Mouse (Mus musculus) heart, postnatal 0 days (tissue): Measurements from ENCODE around the gene Kif28. TPM values are rescaled to one million over a fixed set of nuclear protein-coding genes. Genes with fewer than 3 reads are reported as not detected.
A peak's percentile ranks its signal among the peaks of the same experiment; 100 is the strongest.

Source experiments
- ATAC-seq: fragments of 200-750 bp; cut with Nextera tagmentation; 2 replicates; pipeline ENCODE4 v1.8.0; 2017; ENCODE audit warnings: low read depth, moderate number of reproducible peaks, moderate library complexity; ENCODE audit not compliant: insufficient read depth
- DNase-seq: peaks from one replicate; pipeline ENCODE4 v3.0.0-alpha.2; 2016; ENCODE audit warnings: low spot score
- H3K27ac ChIP-seq: fragments of 300-500 bp; sonication (generic); 2 replicates; pipeline ENCODE4 v1.5.1; 2014; ENCODE audit warnings: low read depth, mild to moderate bottlenecking
- H3K27me3 ChIP-seq: fragments of 300-500 bp; sonication (generic); 2 replicates; pipeline ENCODE4 v1.6.1; 2014; ENCODE audit warnings: low read length, mixed read lengths; ENCODE audit not compliant: control insufficient read depth, insufficient read depth
- H3K36me3 ChIP-seq: fragments of 300-500 bp; sonication (generic); replicated peaks from 2 replicates; pipeline ENCODE4 v1.6.1; 2014; ENCODE audit warnings: low read length, mixed read lengths; ENCODE audit not compliant: control insufficient read depth, insufficient read depth
- H3K4me1 ChIP-seq: fragments of 300-500 bp; sonication (generic); 2 replicates; pipeline ENCODE4 v1.6.1; 2014; ENCODE audit warnings: antibody characterized with exemption; ENCODE audit not compliant: control insufficient read depth, insufficient read depth
- H3K4me2 ChIP-seq: fragments of 300-500 bp; sonication (generic); 2 replicates; pipeline ENCODE4 v1.6.1; 2014; ENCODE audit warnings: low read depth, mild to moderate bottlenecking, low read length, moderate library complexity
- H3K4me3 ChIP-seq: fragments of 300-500 bp; sonication (generic); 2 replicates; pipeline ENCODE4 v1.5.1; 2014; ENCODE audit warnings: low read depth, low read length
- H3K9ac ChIP-seq: fragments of 300-500 bp; sonication (generic); replicated peaks from 2 replicates; pipeline ENCODE4 v1.6.1; 2014; ENCODE audit warnings: low read depth, low read length, mixed read lengths
- H3K9me3 ChIP-seq: fragments of 300-500 bp; sonication (generic); replicated peaks from 2 replicates; pipeline ENCODE4 v1.6.1; 2016; ENCODE audit warnings: low read length; ENCODE audit not compliant: control insufficient read depth
- CTCF ChIP-seq: IDR thresholded peaks from 2 replicates; pipeline ENCODE4 v1.5.1; 2016; ENCODE audit warnings: antibody characterized with exemption, control low read depth, low read depth
- EP300 ChIP-seq: IDR thresholded peaks from 2 replicates; pipeline ENCODE4 v1.6.1; 2016; ENCODE audit warnings: antibody characterized with exemption, low read depth
- WGBS: fragments of 180-500 bp; shearing (Covaris S2); extraction: QIAGEN DNeasy Blood & Tissue Kit; methylation state at CpG from one replicate; pipeline ENCODE4 v1.1.7; 2014; 5-methylcytosine and 5-hydroxymethylcytosine counted together
- polyA plus RNA-seq: library from polyadenylated mRNA; unstranded; fragments of >200 nt; fragmentation: Nextera tagmentation; extraction: Ambion mirVana; gene quantifications from 2 replicates; pipeline ENCODE4 v1.2.1, GENCODE M21; 2015
- total RNA-seq: library from RNA; depleted of rRNA; stranded (reverse); fragments of >200 nt; gene quantifications from 2 replicates; pipeline ENCODE4 v1.2.3, GENCODE M21; 2014; ENCODE audit warnings: low replicate concordance

The Kif28 gene
- total and polyA plus RNA-seq, 2 experiments from 2014 or later, result 0.11 to 0.27 TPM

GRCm38 (mm10) chr1:179668013-179668805 is 76.9 kb downstream of the Kif28 start, which contains the start of gene Sccpdh:
Gene Sccpdh, plus strand, starts transcription at chr1:179668210.
- peak within 1 kb of the TSS; percentile 80 for H3K27ac ChIP-seq

GRCm38 (mm10) chr1:179667450-179667849 is 77.6 kb downstream of the Kif28 start:
- Histone ChIP-seq H3K9me3 (no peaks in the 10 kb centered on the region), H3K4me1 (0 out of 2 replicates have a peak, but pooled peaks cover 3% of the 10 kb centered on the region), H3K36me3 (peaks cover 12% of the 10 kb centered on the region), H3K9ac (peak overlapping the region; percentile 80), H3K27ac (peak overlapping the region; percentile 80), H3K4me3 (peak overlapping the region; percentile 60), H3K27me3 (no peaks in the 10 kb centered on the region), H3K4me2 (peak overlapping the region; percentile 85)
- ATAC-seq (peak; percentile 18; the same call in 1 of the 2 replicates), DNase-seq (peak; percentile 33)
- TF ChIP-seq CTCF, result no peak
- TF ChIP-seq EP300, result no peak
- 7% methylated on average over 7 of the region's 7 CpGs for WGBS

More at GRCm38 (mm10) chr1:179668013-179668805, 76.9 kb downstream of the Kif28 start, which contains the start of gene Sccpdh:
- Histone ChIP-seq H3K9ac (peak within 1 kb of the TSS; percentile 80), H3K27me3 (no peaks in the 10 kb centered on the region), H3K4me3 (peak within 1 kb of the TSS; percentile 60), H3K4me1 (0 out of 2 replicates have a peak, but pooled peaks cover 3% of the 10 kb centered on the region), H3K4me2 (peak within 1 kb of the TSS; percentile 85), H3K36me3 (peaks cover 20% of the 10 kb centered on the region), H3K9me3 (no peaks in the 10 kb centered on the region)
- under 1% methylated on average over 66 of the region's 84 CpGs for WGBS
- TF ChIP-seq CTCF (no peak), EP300 (no peak)
- ATAC-seq (peak; percentile 95), DNase-seq (peak; percentile 83)

- Histone ChIP-seq H3K27ac (peak overlapping the region; percentile 80; the same call in 1 of the 2 replicates), H3K4me1 (0 out of 2 replicates have a peak, but pooled peaks cover 3% of the 10 kb centered on the region), H3K9ac (no peak overlapping the region), H3K4me2 (no peak overlapping the region), H3K36me3 (peaks cover 8% of the 10 kb centered on the region), H3K27me3 (no peaks in the 10 kb centered on the region), H3K9me3 (no peaks in the 10 kb centered on the region), H3K4me3 (no peak overlapping the region)
- ATAC-seq (no peak), DNase-seq (no peak)
- WGBS, result 82% methylated on average over 2 of the region's 2 CpGs
- TF ChIP-seq CTCF (no peak), EP300 (no peak)
Observed at GRCm38 (mm10) chr1:179666971-179667370, 78.1 kb downstream of the Kif28 start.

GRCm38 (mm10) chr1:179664309-179664930 is 80.7 kb downstream of the Kif28 start:
- Histone ChIP-seq H3K36me3 (no peaks in the 10 kb centered on the region), H3K27ac (no peak overlapping the region), H3K9me3 (no peaks in the 10 kb centered on the region), H3K9ac (no peak overlapping the region), H3K4me3 (no peak overlapping the region), H3K27me3 (no peaks in the 10 kb centered on the region), H3K4me1 (0 out of 2 replicates have a peak, but pooled peaks cover 3% of the 10 kb centered on the region), H3K4me2 (no peak overlapping the region)
- no peak for DNase-seq
- 75% methylated on average over 4 of the region's 4 CpGs for WGBS
- no peak for TF ChIP-seq CTCF
- no peak for TF ChIP-seq EP300
- no peak for ATAC-seq

- TF ChIP-seq EP300 (no peak), CTCF (no peak)
- DNase-seq (no peak), ATAC-seq (no peak)
- no peak overlapping the region for H3K27ac ChIP-seq
- H3K36me3 ChIP-seq, result no peaks in the 10 kb centered on the region
- H3K4me2 ChIP-seq, result no peak overlapping the region
- no peak overlapping the region for H3K9ac ChIP-seq
- no peaks in the 10 kb centered on the region for H3K9me3 ChIP-seq
- no peak overlapping the region for H3K4me3 ChIP-seq
- no peaks in the 10 kb centered on the region for H3K27me3 ChIP-seq
- 66% methylated on average over 5 of the region's 5 CpGs for WGBS
- H3K4me1 ChIP-seq, result 0 out of 2 replicates have a peak, but pooled peaks cover 3% of the 10 kb centered on the region
Observed at GRCm38 (mm10) chr1:179663065-179663464, 82.0 kb downstream of the Kif28 start.
